Mouse (Mus musculus) kidney, adult 10 weeks (tissue): ENCODE measurements around the gene Nanog. TPM values are rescaled to one million over a fixed set of nuclear protein-coding genes. Genes with fewer than 3 reads are reported as not detected.

Experiments
- polyA plus RNA-seq: library from polyadenylated mRNA; stranded (reverse); fragments of 350-450 nt; fragmentation: Illumina TruSeq; extraction: RNeasy Lipid Tissue Mini Kit (QIAGEN cat#74804); gene quantifications from one replicate; pipeline ENCODE4 v1.2.3, GENCODE M21; 2014; ENCODE audit warnings: low read depth, low replicate concordance

Nanog gene
- not detected for polyA plus RNA-seq

GRCm38 (mm10) chr6:122707036-122707800 is at the start of gene Nanog:
TSS of gene Nanog (plus strand) at chr6:122707489.

Other genes with a start within 250 kb of the Nanog start
- 0.77 TPM for gene Rimklb, start 208.7 kb upstream of the Nanog start, polyA plus RNA-seq
- 3.4 TPM for gene Mfap5, start 201.6 kb upstream of the Nanog start, polyA plus RNA-seq
- not detected for gene Aicda, start 153.7 kb upstream of the Nanog start, polyA plus RNA-seq
- 6.1 TPM for gene Apobec1, start 105.0 kb upstream of the Nanog start, polyA plus RNA-seq
- not detected for gene Gdf3, start 97.4 kb upstream of the Nanog start, polyA plus RNA-seq
- not detected for gene Dppa3, start 81.1 kb upstream of the Nanog start, polyA plus RNA-seq
- 0.57 TPM for gene Slc2a3, start 94.2 kb downstream of the Nanog start, polyA plus RNA-seq
- gene Foxj2, start 112.4 kb downstream of the Nanog start, polyA plus RNA-seq, result 10.3 TPM
- 1.6 TPM for gene C3ar1, start 148.7 kb downstream of the Nanog start, polyA plus RNA-seq
- gene Necap1, start 167.0 kb downstream of the Nanog start, polyA plus RNA-seq, result 53.0 TPM
- gene Clec4a1, start 214.4 kb downstream of the Nanog start, polyA plus RNA-seq, result 2.3 TPM
- 2.7 TPM for gene Clec4a3, start 245.0 kb downstream of the Nanog start, polyA plus RNA-seq